Mouse (Mus musculus): ENCODE data around the gene Nucks1. TPM values are rescaled to one million over a fixed set of nuclear protein-coding genes. Genes with fewer than 3 reads are reported as not detected.
"Not testable (repeated sequence)": the region's sequence is repeated elsewhere in the genome, so short reads cannot be mapped to it uniquely, and the experiment has no call there.

Gene Nucks1
- polyA plus RNA-seq, 1 experiment from 2014 or later: 120 TPM

DNA sequence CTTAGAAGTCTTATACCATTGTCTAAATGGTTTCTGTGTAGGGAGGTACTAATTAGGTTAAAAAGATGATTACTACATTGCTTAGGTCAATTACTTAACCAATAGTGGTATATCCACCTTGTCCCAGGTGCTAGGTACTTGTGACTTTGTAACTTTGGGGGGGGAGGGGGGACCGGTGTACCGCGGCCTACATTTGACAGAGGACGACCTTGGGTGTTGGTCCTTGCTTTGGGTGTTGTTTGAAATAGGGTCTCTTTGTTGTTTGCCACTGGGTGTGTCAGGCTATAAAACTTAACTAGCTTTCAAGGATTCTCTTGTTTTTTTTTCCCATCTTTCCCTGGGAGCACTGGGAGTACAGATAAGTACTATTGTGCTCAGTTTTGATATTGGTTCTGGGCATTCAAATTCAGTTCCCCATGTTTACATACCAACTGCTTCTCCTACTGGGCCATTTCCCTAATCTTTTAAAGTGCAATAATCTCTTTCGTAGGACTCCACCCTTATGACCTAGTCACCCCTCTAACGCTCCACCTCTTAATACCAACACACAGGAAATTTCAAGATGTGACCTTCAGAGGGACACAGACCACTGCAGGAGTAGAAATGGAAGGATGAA lies 20.2 kb upstream of the Nucks1 start:
- WGBS: 85% methylated on average over 6 of the region's 6 CpGs
- 0 out of 2 replicates have a peak, but pooled peaks cover 2% of the 10 kb centered on the region for H3K4me1 ChIP-seq
- no peak for DNase-seq (ENCODE audit: extremely low spot score, low spot score)
- no peaks in the 10 kb centered on the region for H3K9me3 ChIP-seq
- no peaks in the 10 kb centered on the region for H3K27me3 ChIP-seq (ENCODE audit: poor library complexity, severe bottlenecking)
- H3K27ac ChIP-seq: no peak overlapping the region
- no peaks in the 10 kb centered on the region for H3K36me3 ChIP-seq (replicated peaks)
- no peak overlapping the region for H3K4me3 ChIP-seq

- Histone ChIP-seq H3K4me1 (no peaks in the 10 kb centered on the region), H3K4me3 (no peak overlapping the region), H3K9me3 (no peaks in the 10 kb centered on the region), H3K27ac (no peak overlapping the region), H3K36me3 (replicated peaks) (no peaks in the 10 kb centered on the region), H3K27me3 (ENCODE audit: poor library complexity, severe bottlenecking) (no peaks in the 10 kb centered on the region)
- DNase-seq (ENCODE audit: extremely low spot score, low spot score): no peak
- 67% methylated on average over 4 of the region's 4 CpGs for WGBS
Observed at GRCm38 (mm10) chr1:131891436-131891835, 18.9 kb upstream of the Nucks1 start.

- no peak for DNase-seq (ENCODE audit: extremely low spot score, low spot score)
- peaks cover 17% of the 10 kb centered on the region for H3K27me3 ChIP-seq (ENCODE audit: poor library complexity, severe bottlenecking)
- H3K4me1 ChIP-seq: no peaks in the 10 kb centered on the region
- H3K27ac ChIP-seq: no peak overlapping the region
- WGBS: 93% methylated on average over 4 of the region's 4 CpGs
- H3K4me3 ChIP-seq: no peak overlapping the region
- no peaks in the 10 kb centered on the region for H3K36me3 ChIP-seq (replicated peaks)
- H3K9me3 ChIP-seq: no peaks in the 10 kb centered on the region
Observed at GRCm38 (mm10) chr1:131902679-131903078, 7.7 kb upstream of the Nucks1 start.

DNA sequence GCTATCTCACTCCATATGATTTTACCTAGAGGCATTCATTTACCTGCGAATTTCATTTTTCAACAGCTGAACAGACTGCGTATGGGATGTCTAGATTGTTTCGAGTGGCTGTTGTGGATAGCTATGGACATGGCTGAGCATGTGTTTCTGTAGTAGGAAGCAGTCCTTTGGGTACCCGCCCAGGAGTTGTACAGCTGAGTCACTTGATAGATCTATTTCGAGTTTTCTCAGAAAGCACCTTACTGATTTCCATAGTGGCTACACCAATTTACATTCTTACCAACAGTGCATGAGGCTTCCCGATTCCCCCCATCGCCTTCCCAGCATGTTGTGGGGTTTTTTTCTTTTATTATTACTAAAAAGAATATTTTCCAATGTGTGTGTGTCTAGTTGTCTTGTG lies 7.1 kb upstream of the Nucks1 start:
- H3K4me1 ChIP-seq: no peaks in the 10 kb centered on the region
- H3K9me3 ChIP-seq: no peaks in the 10 kb centered on the region
- 86% methylated on average over 7 of the region's 7 CpGs for WGBS
- DNase-seq (ENCODE audit: extremely low spot score, low spot score): no peak
- no peak overlapping the region for H3K27ac ChIP-seq
- H3K36me3 ChIP-seq (replicated peaks): no peaks in the 10 kb centered on the region
- H3K27me3 ChIP-seq (ENCODE audit: poor library complexity, severe bottlenecking): peaks cover 22% of the 10 kb centered on the region
- no peak overlapping the region for H3K4me3 ChIP-seq

DNA sequence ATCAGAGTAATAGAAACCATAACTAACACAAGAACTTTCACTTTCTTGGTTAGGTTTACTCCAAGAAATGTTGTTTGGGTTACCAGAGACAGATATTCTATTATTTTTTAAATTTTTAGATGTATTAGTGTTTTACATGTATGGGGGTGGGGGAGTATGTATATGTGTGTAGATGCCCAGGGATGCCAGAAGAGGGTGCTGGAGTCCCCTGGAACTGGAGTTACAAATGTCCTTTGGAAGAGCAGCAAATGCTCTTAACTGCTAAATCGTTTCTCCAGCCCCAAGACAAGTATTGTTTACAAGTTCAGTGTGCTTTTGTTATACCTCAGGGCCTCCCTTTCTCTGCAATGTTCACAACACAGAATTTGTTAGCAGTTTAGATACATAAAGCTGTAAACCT lies 4.8 kb upstream of the Nucks1 start:
- 14% methylated on average over 1 of the region's 1 CpGs for whole genome bisulfite sequencing
- DNase-seq (ENCODE audit: extremely low spot score, low spot score): no peak
- H3K4me1 ChIP-seq: 0 out of 2 replicates have a peak, but pooled peaks cover 2% of the 10 kb centered on the region

DNA sequence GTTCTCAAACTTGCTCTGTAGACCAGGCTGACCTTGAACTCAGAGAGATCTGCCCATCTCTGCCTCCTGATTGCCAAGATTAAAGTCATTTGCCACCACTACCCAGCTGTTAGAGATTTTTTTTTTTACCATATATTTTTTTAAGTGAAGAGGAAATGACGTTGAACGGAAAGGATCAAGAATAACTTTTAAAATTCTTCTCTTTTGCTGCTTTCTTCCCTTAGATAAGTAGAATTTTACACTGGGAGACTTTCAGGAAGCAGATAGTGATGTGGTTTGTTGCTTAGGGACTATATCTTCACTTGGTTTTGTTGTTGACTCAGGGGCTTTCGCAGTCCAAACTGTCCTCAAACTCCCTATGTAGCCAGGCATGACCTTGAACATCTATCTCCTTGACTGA lies 1.9 kb upstream of the Nucks1 start:
- Histone ChIP-seq H3K9me3 (no peaks in the 10 kb centered on the region), H3K4me1 (peaks cover 15% of the 10 kb centered on the region), H3K4me3 (no peak overlapping the region), H3K36me3 (replicated peaks) (peaks cover 17% of the 10 kb centered on the region), H3K27ac (no peak overlapping the region), H3K27me3 (ENCODE audit: poor library complexity, severe bottlenecking) (peaks cover 31% of the 10 kb centered on the region)
- no peak for DNase-seq (ENCODE audit: extremely low spot score, low spot score)
- 96% methylated on average over 3 of the region's 3 CpGs for WGBS

More for the DNA sequence above, 4.8 kb upstream of the Nucks1 start:
- Histone ChIP-seq H3K9me3 (no peaks in the 10 kb centered on the region), H3K27ac (no peak overlapping the region), H3K36me3 (replicated peaks) (no peaks in the 10 kb centered on the region), H3K4me3 (no peak overlapping the region), H3K27me3 (ENCODE audit: poor library complexity, severe bottlenecking) (peaks cover 31% of the 10 kb centered on the region)

DNA sequence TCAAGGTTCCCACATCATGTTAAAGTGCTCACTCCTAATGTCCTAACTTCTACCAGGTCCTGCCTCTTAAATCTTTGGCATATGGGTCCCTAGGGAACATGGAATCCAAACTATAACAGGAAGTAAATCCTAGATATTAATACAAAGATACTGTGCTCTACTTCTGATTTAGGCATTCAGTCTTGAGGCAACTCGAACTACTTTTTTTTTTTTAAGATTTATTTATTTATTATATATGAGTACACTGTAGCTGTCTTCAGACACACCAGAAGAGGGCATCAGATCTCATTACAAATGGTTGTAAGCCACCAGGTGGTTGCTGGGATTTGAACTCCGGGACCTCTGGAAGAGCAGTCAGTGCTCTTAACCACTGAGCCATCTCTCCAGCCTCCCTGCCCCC lies 1.1 kb upstream of the Nucks1 start:
- not testable (repeated sequence) for H3K9me3 ChIP-seq; DNase-seq (ENCODE audit: extremely low spot score, low spot score); H3K27ac ChIP-seq; H3K4me3 ChIP-seq
- 95% methylated on average over 2 of the region's 2 CpGs for WGBS
- Histone ChIP-seq H3K36me3 (replicated peaks) (peaks cover 23% of the 10 kb centered on the region), H3K27me3 (ENCODE audit: poor library complexity, severe bottlenecking) (peaks cover 31% of the 10 kb centered on the region), H3K4me1 (peaks cover 15% of the 10 kb centered on the region)

- peak; percentile 77 for DNase-seq (ENCODE audit: extremely low spot score, low spot score)
- whole genome bisulfite sequencing: under 1% methylated on average over 87 of the region's 88 CpGs
- Histone ChIP-seq H3K27ac (peak overlapping the region; percentile 100), H3K27me3 (ENCODE audit: poor library complexity, severe bottlenecking) (peaks cover 31% of the 10 kb centered on the region), H3K36me3 (replicated peaks) (peaks cover 39% of the 10 kb centered on the region), H3K4me3 (peak overlapping the region; percentile 95), H3K9me3 (no peaks in the 10 kb centered on the region), H3K4me1 (peaks cover 27% of the 10 kb centered on the region)
Observed at GRCm38 (mm10) chr1:131910674-131911558, 582 bp downstream of the Nucks1 start.

- WGBS: 91% methylated on average over 6 of the region's 6 CpGs
- DNase-seq (ENCODE audit: extremely low spot score, low spot score): no peak
- Histone ChIP-seq H3K36me3 (replicated peaks) (peaks cover 96% of the 10 kb centered on the region), H3K4me3 (no peak overlapping the region), H3K9me3 (no peaks in the 10 kb centered on the region), H3K4me1 (peaks cover 15% of the 10 kb centered on the region; the same call in 1 of the 2 replicates), H3K27me3 (ENCODE audit: poor library complexity, severe bottlenecking) (no peaks in the 10 kb centered on the region), H3K27ac (no peak overlapping the region)
Observed at GRCm38 (mm10) chr1:131917634-131918033, 7.3 kb downstream of the Nucks1 start.

GRCm38 (mm10) chr1:131919052-131919451 lies 8.7 kb downstream of the Nucks1 start:
- Histone ChIP-seq H3K36me3 (replicated peaks) (peaks cover 99% of the 10 kb centered on the region), H3K27me3 (ENCODE audit: poor library complexity, severe bottlenecking) (no peaks in the 10 kb centered on the region), H3K27ac (no peak overlapping the region), H3K4me3 (no peak overlapping the region), H3K4me1 (peaks cover 15% of the 10 kb centered on the region; the same call in 1 of the 2 replicates), H3K9me3 (no peaks in the 10 kb centered on the region)
- 99% methylated on average over 2 of the region's 2 CpGs for WGBS
- no peak for DNase-seq (ENCODE audit: extremely low spot score, low spot score)

- no peaks in the 10 kb centered on the region for H3K27me3 ChIP-seq (ENCODE audit: poor library complexity, severe bottlenecking)
- no peaks in the 10 kb centered on the region for H3K4me1 ChIP-seq
- peaks cover 100% of the 10 kb centered on the region for H3K36me3 ChIP-seq (replicated peaks)
- no peaks in the 10 kb centered on the region for H3K9me3 ChIP-seq
- no peak for DNase-seq (ENCODE audit: extremely low spot score, low spot score)
- WGBS: 96% methylated on average over 3 of the region's 3 CpGs
- H3K27ac ChIP-seq: no peak overlapping the region
- no peak overlapping the region for H3K4me3 ChIP-seq
Observed at GRCm38 (mm10) chr1:131922100-131922499, 11.8 kb downstream of the Nucks1 start.

- Histone ChIP-seq H3K36me3 (replicated peaks) (peaks cover 92% of the 10 kb centered on the region), H3K27me3 (ENCODE audit: poor library complexity, severe bottlenecking) (no peaks in the 10 kb centered on the region), H3K27ac (no peak overlapping the region), H3K4me3 (no peak overlapping the region), H3K9me3 (no peaks in the 10 kb centered on the region), H3K4me1 (no peaks in the 10 kb centered on the region)
- 96% methylated on average over 2 of the region's 2 CpGs for WGBS
- no peak for DNase-seq (ENCODE audit: extremely low spot score, low spot score)
Observed at GRCm38 (mm10) chr1:131933471-131933870, 23.1 kb downstream of the Nucks1 start.
